Mouse (Mus musculus): ENCODE data around the gene Hoxa4. TPM values are rescaled to one million over a fixed set of nuclear protein-coding genes. Genes with fewer than 3 reads are reported as not detected.

Gene Hoxa4
- polyA plus RNA-seq, 1 experiment from 2014 or later = 0.46 TPM

DNA sequence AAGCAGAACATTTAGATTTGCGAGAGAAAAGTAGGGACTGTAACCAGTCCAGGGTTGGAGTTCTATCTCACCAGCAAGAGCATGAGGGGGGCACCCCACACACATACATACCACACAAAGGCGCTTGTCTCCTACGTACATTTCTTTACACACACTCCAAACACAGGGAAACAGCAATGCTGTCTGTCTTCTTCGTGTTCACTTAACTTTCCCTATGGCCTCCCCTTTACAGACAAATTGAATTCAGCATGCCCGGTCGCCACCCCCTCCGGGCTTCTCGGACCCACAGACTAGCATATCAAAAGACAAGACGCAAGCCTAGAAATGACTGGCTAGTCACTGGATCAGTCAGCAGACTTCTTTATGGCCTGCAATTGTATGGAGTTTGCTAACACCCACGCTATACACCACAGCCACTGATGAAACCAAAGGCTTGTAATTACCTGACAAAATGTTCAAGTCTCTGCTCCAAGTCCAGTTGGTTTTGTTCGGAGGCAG, 11.3 kb downstream of the Hoxa4 start:
- Histone ChIP-seq H3K27ac (no peak overlapping the region), H3K4me2 (no peak overlapping the region)
- ATAC-seq (ENCODE audit: insufficient number of reproducible peaks, insufficient read depth, low FRiP score, low TSS enrichment, low read depth) = no peak

DNA sequence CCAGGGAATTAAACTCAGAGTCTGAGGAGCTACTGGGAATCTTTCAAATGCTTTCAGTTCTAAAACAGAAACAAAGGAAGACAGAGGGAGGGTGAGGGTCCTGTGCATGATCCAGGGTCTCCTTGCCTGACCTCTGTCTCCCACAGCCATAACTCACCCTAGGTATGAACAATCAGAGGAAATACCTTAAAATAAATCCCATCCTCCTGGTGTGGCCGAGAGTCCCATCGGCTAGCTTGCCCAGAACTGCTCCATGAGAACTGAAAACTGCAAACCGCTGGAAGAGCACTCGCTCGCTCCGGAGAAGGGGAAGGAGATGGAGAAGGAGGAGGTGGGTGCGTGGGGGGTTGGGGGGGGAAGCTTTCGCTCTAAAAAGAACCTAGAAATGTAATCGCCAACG, 11.9 kb downstream of the Hoxa4 start:
- Histone ChIP-seq H3K9ac (no peak overlapping the region), H3K27ac (no peak overlapping the region), H3K4me1 (no peaks in the 10 kb centered on the region), H3K27me3 (peaks cover 100% of the 10 kb centered on the region), H3K4me2 (no peak overlapping the region), H3K4me3 (no peak overlapping the region), H3K36me3 (no peaks in the 10 kb centered on the region), H3K9me3 (no peaks in the 10 kb centered on the region)
- ATAC-seq (ENCODE audit: insufficient number of reproducible peaks, insufficient read depth, low FRiP score, low TSS enrichment, low read depth) = no peak
- WGBS = 2% methylated on average over 10 of the region's 10 CpGs

More for the DNA sequence above, 11.3 kb downstream of the Hoxa4 start:
- Histone ChIP-seq H3K36me3 (no peaks in the 10 kb centered on the region), H3K27me3 (peaks cover 100% of the 10 kb centered on the region), H3K9ac (no peak overlapping the region), H3K9me3 (no peaks in the 10 kb centered on the region), H3K4me1 (no peaks in the 10 kb centered on the region), H3K4me3 (no peak overlapping the region)
- 1% methylated on average over 11 of the region's 11 CpGs for WGBS

DNA sequence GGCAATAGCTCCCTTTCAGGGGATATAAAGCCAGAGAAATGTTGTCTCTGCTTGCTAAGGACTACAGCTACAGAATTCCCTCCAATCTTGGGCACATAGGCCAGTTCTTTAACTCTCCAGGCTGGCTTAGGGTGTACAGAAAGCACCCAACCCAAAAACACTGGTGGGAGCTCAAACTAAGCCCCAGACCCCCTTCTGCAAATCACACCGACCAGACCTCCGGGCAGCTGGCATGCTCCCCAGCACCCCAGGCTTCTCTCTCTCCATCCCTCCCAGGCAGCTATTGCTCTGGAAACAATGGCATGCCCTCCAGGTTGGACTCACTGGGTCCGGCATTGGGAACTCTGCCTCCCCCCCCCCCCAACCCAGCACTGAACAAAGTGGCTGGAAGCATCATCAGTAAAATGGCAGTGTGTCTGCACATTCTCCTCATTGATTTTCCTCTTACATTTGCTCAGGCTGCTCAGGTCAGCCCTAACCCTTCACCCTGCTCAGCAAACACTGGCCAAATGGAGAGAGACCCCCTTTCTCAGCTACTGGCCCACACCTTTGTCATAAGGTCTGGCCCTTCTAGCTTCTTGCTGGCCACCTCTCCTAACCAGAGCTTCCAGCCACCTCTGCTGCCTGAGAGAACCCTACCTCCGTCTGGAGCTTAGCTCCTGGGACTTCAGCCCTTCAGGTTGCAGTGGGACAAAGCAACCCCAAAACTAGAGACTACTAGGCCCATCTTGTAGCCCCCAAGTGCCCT, 12.5 kb downstream of the Hoxa4 start:
- H3K9me3 ChIP-seq = no peaks in the 10 kb centered on the region
- no peak for ATAC-seq (ENCODE audit: insufficient number of reproducible peaks, insufficient read depth, low FRiP score, low TSS enrichment, low read depth)
- no peak overlapping the region for H3K4me3 ChIP-seq
- no peaks in the 10 kb centered on the region for H3K4me1 ChIP-seq
- H3K9ac ChIP-seq = no peak overlapping the region
- no peak overlapping the region for H3K4me2 ChIP-seq
- 0% methylated on average over 4 of the region's 4 CpGs for WGBS
- H3K36me3 ChIP-seq = no peaks in the 10 kb centered on the region
- H3K27me3 ChIP-seq = peaks cover 99% of the 10 kb centered on the region
- no peak overlapping the region for H3K27ac ChIP-seq

DNA sequence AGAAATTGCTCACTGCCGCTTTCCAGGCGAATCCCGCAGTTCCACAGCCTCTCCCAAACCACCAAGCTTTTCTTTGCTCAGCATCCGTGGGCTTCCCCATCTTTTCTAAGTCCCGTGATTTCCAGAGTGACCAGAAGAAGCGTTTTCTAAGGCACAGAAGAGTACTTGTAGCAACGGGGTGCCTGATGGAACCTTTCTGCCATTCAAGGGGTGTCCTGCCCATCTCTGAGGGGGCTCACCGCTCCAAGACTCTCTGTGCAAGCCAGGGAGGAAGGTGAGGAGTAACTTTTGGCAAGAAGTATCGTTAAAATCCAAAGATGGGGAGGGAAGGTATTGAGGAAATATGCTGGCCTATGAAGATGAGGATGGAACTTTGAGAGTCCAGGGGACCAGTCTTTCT, 13.7 kb downstream of the Hoxa4 start:
- no peaks in the 10 kb centered on the region for H3K36me3 ChIP-seq
- H3K4me2 ChIP-seq = no peak overlapping the region
- peaks cover 99% of the 10 kb centered on the region for H3K27me3 ChIP-seq
- WGBS = 1% methylated on average over 9 of the region's 9 CpGs
- H3K9me3 ChIP-seq = no peaks in the 10 kb centered on the region
- no peak overlapping the region for H3K27ac ChIP-seq
- no peak for ATAC-seq (ENCODE audit: insufficient number of reproducible peaks, insufficient read depth, low FRiP score, low TSS enrichment, low read depth)
- H3K4me1 ChIP-seq = peaks cover 1% of the 10 kb centered on the region; the same call in 1 of the 2 replicates
- no peak overlapping the region for H3K4me3 ChIP-seq
- H3K9ac ChIP-seq = no peak overlapping the region

- no peak within 1 kb of the TSS for H3K9ac ChIP-seq
- no peaks in the 10 kb centered on the region for H3K9me3 ChIP-seq
- H3K36me3 ChIP-seq = no peaks in the 10 kb centered on the region
- under 1% methylated on average over 36 of the region's 36 CpGs for WGBS
- H3K4me1 ChIP-seq = peaks cover 7% of the 10 kb centered on the region
- peaks cover 99% of the 10 kb centered on the region for H3K27me3 ChIP-seq
- no peak for ATAC-seq (ENCODE audit: insufficient number of reproducible peaks, insufficient read depth, low FRiP score, low TSS enrichment, low read depth)
- no peak within 1 kb of the TSS for H3K4me3 ChIP-seq
- H3K4me2 ChIP-seq = no peak within 1 kb of the TSS
- H3K27ac ChIP-seq = no peak within 1 kb of the TSS
These were observed 14.4 kb downstream of the Hoxa4 start, which contains the start of gene 5730596B20Rik for GRCm38 (mm10) chr6:52177061-52177735. Gene 5730596B20Rik, plus strand, starts transcription at chr6:52177498.

DNA sequence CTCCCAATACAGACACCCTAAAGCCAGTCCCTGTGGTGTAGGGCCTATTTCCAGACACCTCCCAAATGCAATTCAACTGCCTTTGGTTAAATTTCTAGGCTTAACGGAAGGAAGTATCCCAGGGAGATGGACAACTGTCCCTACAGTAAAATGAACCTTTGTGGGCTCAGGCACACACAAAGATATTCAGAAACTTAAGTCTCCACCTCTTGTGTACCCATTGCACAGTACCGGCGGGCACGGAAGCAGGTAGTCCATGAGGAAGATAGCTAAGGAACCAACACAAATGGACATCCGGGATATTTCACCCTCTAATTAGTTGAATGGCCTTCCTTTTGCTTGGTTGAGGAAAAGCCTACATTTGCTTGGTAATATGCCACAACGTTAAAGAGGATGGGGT, 15.2 kb downstream of the Hoxa4 start:
- 0% methylated on average over 6 of the region's 6 CpGs for WGBS
- H3K4me1 ChIP-seq = peaks cover 7% of the 10 kb centered on the region
- H3K27ac ChIP-seq = no peak overlapping the region
- no peaks in the 10 kb centered on the region for H3K9me3 ChIP-seq
- no peak for ATAC-seq (ENCODE audit: insufficient number of reproducible peaks, insufficient read depth, low FRiP score, low TSS enrichment, low read depth)
- H3K4me2 ChIP-seq = no peak overlapping the region
- H3K27me3 ChIP-seq = peaks cover 99% of the 10 kb centered on the region
- H3K36me3 ChIP-seq = no peaks in the 10 kb centered on the region
- H3K9ac ChIP-seq = no peak overlapping the region
- no peak overlapping the region for H3K4me3 ChIP-seq

DNA sequence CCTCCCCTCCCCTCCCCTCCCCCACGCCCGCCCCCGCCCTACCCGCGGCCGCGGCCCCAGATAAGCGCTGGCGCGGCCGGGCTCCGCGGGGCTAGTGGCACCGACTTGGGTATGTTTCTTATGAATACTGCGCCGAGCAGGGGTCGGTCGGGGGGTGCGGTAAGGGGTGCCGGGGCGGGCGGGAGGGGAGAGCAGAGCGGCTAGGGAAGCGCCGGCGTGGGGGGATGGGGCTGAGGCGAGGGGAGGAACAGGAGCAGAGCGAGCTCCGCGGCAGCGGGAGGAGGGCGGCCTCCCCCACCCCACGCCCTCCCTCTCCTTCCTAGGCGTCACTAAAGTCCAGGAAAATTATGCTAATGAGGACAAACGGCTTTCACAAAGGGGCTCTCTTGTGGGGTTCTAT, 15.7 kb downstream of the Hoxa4 start:
- Histone ChIP-seq H3K9ac (no peak overlapping the region), H3K27ac (no peak overlapping the region), H3K36me3 (no peaks in the 10 kb centered on the region), H3K27me3 (peaks cover 99% of the 10 kb centered on the region), H3K4me2 (no peak overlapping the region), H3K9me3 (no peaks in the 10 kb centered on the region), H3K4me3 (peak overlapping the region; percentile 11; the same call in 1 of the 2 replicates), H3K4me1 (peaks cover 7% of the 10 kb centered on the region)
- no peak for ATAC-seq (ENCODE audit: insufficient number of reproducible peaks, insufficient read depth, low FRiP score, low TSS enrichment, low read depth)
- 0% methylated on average over 24 of the region's 35 CpGs for WGBS

DNA sequence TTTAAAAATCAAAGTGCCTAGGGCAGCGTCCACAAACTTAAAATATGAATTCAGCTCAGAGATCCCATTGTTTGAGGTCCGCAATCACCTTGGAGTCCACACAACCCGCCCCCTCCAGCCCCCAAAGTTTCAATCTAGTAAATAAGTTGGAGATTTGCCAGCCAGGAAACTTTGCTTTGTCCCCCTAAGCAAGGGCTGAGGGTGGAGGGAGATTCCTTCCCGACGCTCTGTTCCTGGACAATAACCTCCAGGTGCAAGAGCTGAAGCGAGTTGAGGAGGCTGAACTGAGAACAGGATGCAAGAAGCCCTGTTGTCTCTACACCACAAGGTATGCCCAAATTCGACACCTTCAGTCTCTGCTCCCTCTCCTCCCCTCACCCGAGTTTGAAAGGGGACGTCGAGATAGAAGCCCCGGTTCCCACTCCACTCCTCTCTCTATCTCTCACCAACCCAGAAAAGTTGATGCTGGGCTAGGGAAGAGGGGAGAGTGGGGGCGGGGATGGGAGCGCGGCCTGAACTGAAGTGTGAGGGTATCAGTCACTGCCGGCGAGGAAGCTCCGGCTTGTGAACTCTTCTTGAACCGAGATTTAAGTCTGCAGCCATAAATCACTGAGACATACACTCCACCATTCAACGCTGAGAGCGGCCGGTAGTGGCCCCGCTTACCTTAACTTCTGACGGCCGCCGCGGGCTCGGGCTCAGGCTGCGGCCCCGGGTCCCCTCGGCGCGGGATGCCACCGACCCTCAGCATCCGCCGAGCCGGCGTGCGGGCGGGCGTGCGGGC, 16.4 kb downstream of the Hoxa4 start:
- ATAC-seq (ENCODE audit: insufficient number of reproducible peaks, insufficient read depth, low FRiP score, low TSS enrichment, low read depth) = no peak
- no peak overlapping the region for H3K9ac ChIP-seq

DNA sequence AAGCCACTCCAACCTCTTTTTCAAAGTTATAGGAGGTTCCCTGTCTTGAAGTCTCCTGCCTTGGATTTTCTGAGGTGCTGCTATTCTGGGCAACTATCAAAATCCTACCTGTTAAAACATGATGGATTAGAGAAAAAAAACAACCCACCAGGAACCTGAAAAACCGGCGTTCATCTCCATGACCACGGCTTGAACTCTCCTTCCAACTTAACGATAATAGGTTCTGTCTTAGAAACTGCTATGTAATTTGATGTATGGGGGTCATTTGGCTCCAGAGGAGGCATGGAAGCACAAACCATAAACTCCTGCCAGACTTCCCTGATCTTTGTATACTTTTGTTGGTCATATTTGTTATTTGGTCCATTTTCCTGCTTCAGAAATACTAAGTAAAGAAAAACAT, 17.9 kb downstream of the Hoxa4 start:
- ATAC-seq (ENCODE audit: insufficient number of reproducible peaks, insufficient read depth, low FRiP score, low TSS enrichment, low read depth) = no peak
- Histone ChIP-seq H3K36me3 (no peaks in the 10 kb centered on the region), H3K9me3 (no peaks in the 10 kb centered on the region), H3K9ac (no peak overlapping the region), H3K4me2 (no peak overlapping the region), H3K4me3 (no peak overlapping the region), H3K27ac (no peak overlapping the region), H3K27me3 (peaks cover 99% of the 10 kb centered on the region), H3K4me1 (peaks cover 12% of the 10 kb centered on the region)
- WGBS = 2% methylated on average over 4 of the region's 4 CpGs

More for the DNA sequence above, 16.4 kb downstream of the Hoxa4 start:
- Histone ChIP-seq H3K4me1 (peaks cover 10% of the 10 kb centered on the region), H3K36me3 (no peaks in the 10 kb centered on the region), H3K4me2 (no peak overlapping the region), H3K27me3 (peaks cover 99% of the 10 kb centered on the region), H3K9me3 (no peaks in the 10 kb centered on the region), H3K4me3 (peak overlapping the region; percentile 11; the same call in 1 of the 2 replicates), H3K27ac (no peak overlapping the region)
- under 1% methylated on average over 40 of the region's 41 CpGs for WGBS

GRCm38 (mm10) chr6:52172501-52172900, 19.1 kb downstream of the Hoxa4 start:
- peak overlapping the region; percentile 48 for H3K4me2 ChIP-seq
- H3K4me3 ChIP-seq = peak overlapping the region; percentile 23
- no peaks in the 10 kb centered on the region for H3K9me3 ChIP-seq
- H3K27ac ChIP-seq = no peak overlapping the region
- ATAC-seq (ENCODE audit: insufficient number of reproducible peaks, insufficient read depth, low FRiP score, low TSS enrichment, low read depth) = no peak
- H3K27me3 ChIP-seq = peaks cover 99% of the 10 kb centered on the region
- H3K4me1 ChIP-seq = peaks cover 13% of the 10 kb centered on the region
- under 1% methylated on average over 35 of the region's 35 CpGs for WGBS
- no peaks in the 10 kb centered on the region for H3K36me3 ChIP-seq
- no peak overlapping the region for H3K9ac ChIP-seq

GRCm38 (mm10) chr6:52171938-52172337, 19.6 kb downstream of the Hoxa4 start:
- H3K4me2 ChIP-seq = peak overlapping the region; percentile 48
- H3K4me1 ChIP-seq = peaks cover 13% of the 10 kb centered on the region
- no peaks in the 10 kb centered on the region for H3K9me3 ChIP-seq
- peaks cover 99% of the 10 kb centered on the region for H3K27me3 ChIP-seq
- no peak for ATAC-seq (ENCODE audit: insufficient number of reproducible peaks, insufficient read depth, low FRiP score, low TSS enrichment, low read depth)
- no peaks in the 10 kb centered on the region for H3K36me3 ChIP-seq
- no peak overlapping the region for H3K9ac ChIP-seq
- WGBS = 4% methylated on average over 7 of the region's 7 CpGs
- no peak overlapping the region for H3K27ac ChIP-seq
- H3K4me3 ChIP-seq = no peak overlapping the region
